31 mouse cellular contexts compared by ENCODE assay signal in the genomic region with DNA sequence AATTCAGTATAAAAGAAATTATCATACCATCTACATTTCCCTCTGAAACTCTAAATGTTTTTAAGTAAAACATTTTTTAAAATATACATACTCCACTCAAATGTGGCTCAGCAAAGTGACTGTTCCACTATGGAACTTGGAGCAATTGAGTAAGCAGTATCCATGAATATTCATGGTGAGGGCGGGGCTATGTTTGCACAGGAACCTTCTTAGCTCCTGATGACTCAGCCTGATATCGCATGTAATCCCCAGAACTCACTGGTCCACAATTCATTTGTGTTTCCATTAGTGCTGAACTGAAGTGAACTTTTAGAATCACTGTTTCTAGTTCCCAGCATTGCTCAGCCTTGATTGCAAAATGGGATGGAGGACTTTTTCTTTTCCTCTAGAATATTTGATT.
DNase-seq lines count a peak whose midpoint lies in the region; ATAC-seq and TF ChIP-seq lines count a peak whose summit lies in the region.
"Had no signal": no experiment of that assay in that cellular context is flagged by ENCODE, and none has a peak within 500 bp of the region (broad histone marks: within the 10 kb centered on the region; RNA-seq: fewer than 3 reads in every experiment).

No protein-coding gene starts in this region.

- ATAC-seq in forebrain, embryonic 14.5 days = no peak
- ATAC-seq in forebrain, postnatal 0 days = no peak
- no peak for ATAC-seq in intestine, postnatal 0 days
- ATAC-seq in kidney, embryonic 16.5 days (ENCODE audit: low FRiP score, low TSS enrichment) = no peak
- ATAC-seq: intestine, embryonic 16.5 days; midbrain, embryonic 15.5 days had no signal

- intact Hi-C loops in gastrocnemius, postnatal 14 days (cut with DNase I; ENCODE audit: low total_unique reads) = no loop called here

- H3K4me2 ChIP-seq in forebrain, embryonic 14.5 days (ENCODE audit: low read length) = no peak overlapping the region
- H3K4me2 ChIP-seq in forebrain, postnatal 0 days (ENCODE audit: low read depth) = no peak overlapping the region
- H3K4me2 ChIP-seq in intestine, postnatal 0 days (replicated peaks; ENCODE audit: low read depth) = no peak overlapping the region
- no peak overlapping the region for H3K4me2 ChIP-seq in kidney, embryonic 16.5 days (replicated peaks; ENCODE audit: low read depth, low read length)
- H3K4me2 ChIP-seq: embryonic facial prominence, embryonic 13.5 days; heart, embryonic 15.5 days; hindbrain, embryonic 12.5 days; limb, embryonic 12.5 days; liver, embryonic 15.5 days; lung, embryonic 15.5 days; midbrain, embryonic 15.5 days; neural tube, embryonic 15.5 days; stomach, embryonic 15.5 days had no signal

- peak; percentile 37 for DNase-seq in forebrain, embryonic 14.5 days (ENCODE audit: low spot score)
- DNase-seq in forebrain, postnatal 0 days = no peak
- DNase-seq in 3T3-L1 (ENCODE audit: low read depth, low spot score) (peak; percentile 30), ES-CJ7 (ENCODE audit: low read depth, low spot score) (peak; percentile 14), ZHBTc4 (ENCODE audit: low read depth, low spot score) (peak; percentile 10)
- DNase-seq in gastrocnemius, postnatal 14 days = no peak
- DNase-seq: adrenal gland, postnatal 10 days; B cell, adult 2 months; cerebellum, adult 2 months; cerebellum, postnatal 25 days; gastrocnemius, postnatal 25 days; heart, adult 11 months; kidney, postnatal 25 days; lung, postnatal 36 days; retina, postnatal 1 day; right cerebral cortex, postnatal 25 days had no signal

- H3K27me3 ChIP-seq in forebrain, embryonic 14.5 days (replicated peaks; ENCODE audit: control insufficient read depth, insufficient read depth, low read length) = no peaks in the 10 kb centered on the region
- no peaks in the 10 kb centered on the region for H3K27me3 ChIP-seq in forebrain, postnatal 0 days (ENCODE audit: insufficient read depth, low read length)
- H3K27me3 ChIP-seq in intestine, postnatal 0 days (replicated peaks; ENCODE audit: control insufficient read depth, insufficient read depth, low read length) = no peaks in the 10 kb centered on the region
- H3K27me3 ChIP-seq in kidney, embryonic 16.5 days (ENCODE audit: insufficient read depth, low read length) = no peaks in the 10 kb centered on the region
- H3K27me3 ChIP-seq: embryonic facial prominence, embryonic 13.5 days; heart, embryonic 15.5 days; hindbrain, embryonic 12.5 days; limb, embryonic 12.5 days; liver, embryonic 15.5 days; lung, embryonic 15.5 days; midbrain, embryonic 15.5 days; neural tube, embryonic 15.5 days; stomach, embryonic 15.5 days had no signal

- H3K36me3 ChIP-seq in forebrain, embryonic 14.5 days (ENCODE audit: control insufficient read depth, insufficient read depth, low read length) = no peaks in the 10 kb centered on the region
- H3K36me3 ChIP-seq in forebrain, postnatal 0 days (ENCODE audit: insufficient read depth) = no peaks in the 10 kb centered on the region
- no peaks in the 10 kb centered on the region for H3K36me3 ChIP-seq in intestine, postnatal 0 days (ENCODE audit: control insufficient read depth, insufficient read depth)
- no peaks in the 10 kb centered on the region for H3K36me3 ChIP-seq in kidney, embryonic 16.5 days (ENCODE audit: insufficient read depth, low read length)
- H3K36me3 ChIP-seq: embryonic facial prominence, embryonic 13.5 days; G1E; heart, embryonic 10.5 days; heart, embryonic 15.5 days; hindbrain, embryonic 12.5 days; limb, embryonic 12.5 days; liver, embryonic 15.5 days; lung, embryonic 15.5 days; midbrain, embryonic 15.5 days; neural tube, embryonic 15.5 days; stomach, embryonic 15.5 days had no signal

- H3K27ac ChIP-seq in forebrain, embryonic 14.5 days (ENCODE audit: low read depth, low read length) = no peak overlapping the region
- no peak overlapping the region for H3K27ac ChIP-seq in forebrain, postnatal 0 days (ENCODE audit: low read depth, low read length)
- H3K27ac ChIP-seq in intestine, postnatal 0 days (ENCODE audit: low read depth, low read length) = no peak overlapping the region
- H3K27ac ChIP-seq in kidney, embryonic 16.5 days (ENCODE audit: low read length) = no peak overlapping the region
- H3K27ac ChIP-seq: embryonic facial prominence, embryonic 13.5 days; heart, embryonic 10.5 days; heart, embryonic 15.5 days; hindbrain, embryonic 12.5 days; limb, embryonic 12.5 days; liver, embryonic 15.5 days; lung, embryonic 15.5 days; midbrain, embryonic 15.5 days; neural tube, embryonic 15.5 days; stomach, embryonic 15.5 days had no signal

- H3K9me3 ChIP-seq in forebrain, embryonic 14.5 days (replicated peaks; ENCODE audit: control insufficient read depth, low read length) = no peaks in the 10 kb centered on the region
- no peaks in the 10 kb centered on the region for H3K9me3 ChIP-seq in forebrain, postnatal 0 days (ENCODE audit: low read length)
- no peaks in the 10 kb centered on the region for H3K9me3 ChIP-seq in intestine, postnatal 0 days (ENCODE audit: control insufficient read depth)
- no peaks in the 10 kb centered on the region for H3K9me3 ChIP-seq in kidney, embryonic 16.5 days (ENCODE audit: low read length)
- H3K9me3 ChIP-seq: embryonic facial prominence, embryonic 13.5 days; G1E; heart, embryonic 10.5 days; heart, embryonic 15.5 days; limb, embryonic 12.5 days; liver, embryonic 15.5 days; lung, embryonic 15.5 days; midbrain, embryonic 15.5 days; neural tube, embryonic 15.5 days; stomach, embryonic 15.5 days had no signal

- H3K4me1 ChIP-seq in forebrain, embryonic 14.5 days (ENCODE audit: control insufficient read depth, insufficient read depth, low read length) = no peaks in the 10 kb centered on the region
- H3K4me1 ChIP-seq in forebrain, postnatal 0 days (ENCODE audit: insufficient read depth) = no peaks in the 10 kb centered on the region
- no peaks in the 10 kb centered on the region for H3K4me1 ChIP-seq in intestine, postnatal 0 days (replicated peaks; ENCODE audit: control insufficient read depth, insufficient read depth, low read length)
- no peaks in the 10 kb centered on the region for H3K4me1 ChIP-seq in kidney, embryonic 16.5 days (ENCODE audit: insufficient read depth, low read length)
- H3K4me1 ChIP-seq: embryonic facial prominence, embryonic 13.5 days; heart, embryonic 10.5 days; heart, embryonic 15.5 days; hindbrain, embryonic 12.5 days; limb, embryonic 12.5 days; liver, embryonic 15.5 days; lung, embryonic 15.5 days; midbrain, embryonic 15.5 days; neural tube, embryonic 15.5 days; stomach, embryonic 15.5 days had no signal

- no peak for TF ChIP-seq CTCF in forebrain, postnatal 0 days (IDR thresholded peaks at IDR 0.05; ENCODE audit: low read depth)
- no peak for TF ChIP-seq CTCF in intestine, postnatal 0 days (IDR thresholded peaks at IDR 0.05; ENCODE audit: low read depth)

- H3K4me3 ChIP-seq in forebrain, embryonic 14.5 days (ENCODE audit: low read depth, low read length) = no peak overlapping the region
- H3K4me3 ChIP-seq in forebrain, postnatal 0 days (ENCODE audit: low read depth, low read length) = no peak overlapping the region
- no peak overlapping the region for H3K4me3 ChIP-seq in intestine, postnatal 0 days (ENCODE audit: low read depth, low read length)
- H3K4me3 ChIP-seq in kidney, embryonic 16.5 days (ENCODE audit: low read length) = no peak overlapping the region
- H3K4me3 ChIP-seq: embryonic facial prominence, embryonic 13.5 days; erythroblast, embryonic 14.5 days; heart, embryonic 10.5 days; heart, embryonic 15.5 days; hindbrain, embryonic 12.5 days; limb, embryonic 12.5 days; liver, embryonic 15.5 days; lung, embryonic 15.5 days; midbrain, embryonic 15.5 days; neural tube, embryonic 15.5 days; stomach, embryonic 15.5 days had no signal

- no peak overlapping the region for H3K9ac ChIP-seq in forebrain, embryonic 14.5 days (ENCODE audit: low read length)
- no peak overlapping the region for H3K9ac ChIP-seq in forebrain, postnatal 0 days
- H3K9ac ChIP-seq in intestine, postnatal 0 days (ENCODE audit: low read depth, low read length) = no peak overlapping the region
- no peak overlapping the region for H3K9ac ChIP-seq in kidney, embryonic 16.5 days (replicated peaks; ENCODE audit: low read length)
- H3K9ac ChIP-seq: embryonic facial prominence, embryonic 13.5 days; heart, embryonic 15.5 days; hindbrain, embryonic 12.5 days; limb, embryonic 12.5 days; liver, embryonic 15.5 days; lung, embryonic 15.5 days; midbrain, embryonic 15.5 days; neural tube, embryonic 15.5 days; stomach, embryonic 15.5 days had no signal

- WGBS in forebrain, embryonic 14.5 days = 38% methylated on average over 2 of the region's 2 CpGs
- 43% methylated on average over 2 of the region's 2 CpGs for WGBS in forebrain, postnatal 0 days
- 57% methylated on average over 2 of the region's 2 CpGs for WGBS in intestine, postnatal 0 days
- 79% methylated on average over 2 of the region's 2 CpGs for WGBS in kidney, embryonic 16.5 days

Comparison
In these comparisons a context has a peak if more than half of its experiments do, and no peak if none do; other contexts are left out.
1. DNase-seq: peak in forebrain, embryonic 14.5 days (single experiment), 3T3-L1 (single experiment), ES-CJ7 (single experiment) and ZHBTc4 (single experiment); none in forebrain, postnatal 0 days (single experiment) and gastrocnemius, postnatal 14 days (single experiment).